Mouse (Mus musculus) G1E (cell line): ENCODE results near the gene Mydgf.

ENCODE experiments used
- CTCF ChIP-seq: IDR thresholded peaks from 2 replicates; pipeline ENCODE4 v1.5.1; 2012; ENCODE audit warnings: low read depth, low read length, inconsistent platforms, mixed read lengths
- GATA1 ChIP-seq: IDR thresholded peaks from 2 replicates; pipeline ENCODE4 v1.6.1; 2012; ENCODE audit warnings: borderline replicate concordance, low read length, inconsistent platforms, mixed read lengths
- GATA2 ChIP-seq: IDR thresholded peaks from 2 replicates; pipeline ENCODE4 v1.6.1; 2012; ENCODE audit warnings: low read depth, low read length, inconsistent platforms, borderline replicate concordance
- TAL1 ChIP-seq: conservative IDR thresholded peaks from 2 replicates; pipeline ENCODE4 v1.6.1; 2012; ENCODE audit warnings: low read depth, low read length, inconsistent platforms, mixed read lengths

DNA sequence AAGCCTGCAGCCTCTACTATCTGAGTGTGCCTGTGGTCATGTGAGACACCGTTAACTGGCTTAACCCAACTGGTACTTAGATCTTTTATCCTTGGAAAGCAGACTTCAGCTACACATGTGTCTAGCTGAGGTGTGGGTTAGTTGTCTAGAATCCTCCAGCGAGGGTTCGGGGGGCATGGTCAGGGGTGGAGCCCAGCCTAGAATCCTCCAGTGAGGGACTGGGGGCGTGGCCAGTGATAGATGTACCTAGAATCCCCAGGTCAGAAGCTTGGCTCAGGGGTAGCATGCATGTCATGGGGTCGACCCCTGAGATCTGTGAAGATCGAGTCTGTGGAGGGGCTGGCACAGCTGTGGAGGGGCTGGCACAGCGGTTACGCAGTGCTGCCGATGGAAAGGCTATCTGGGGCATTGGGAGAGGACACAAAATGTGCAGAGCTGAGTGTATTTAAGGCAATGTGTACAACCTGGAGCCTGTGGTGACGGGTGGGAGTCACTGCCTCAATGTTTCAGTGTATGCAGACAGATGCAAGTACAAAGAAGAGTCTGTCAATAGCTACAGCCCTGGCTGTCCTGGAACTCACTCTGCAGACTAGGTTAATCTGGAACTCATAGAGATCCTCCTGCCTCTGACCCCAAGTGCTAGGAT is 10.2 kb downstream of the Mydgf start:
- TF ChIP-seq CTCF (no peak), GATA2 (no peak), TAL1 (no peak), GATA1 (no peak)
